Mouse (Mus musculus) hindbrain, embryonic 14.5 days (tissue): Measurements from ENCODE around the gene Dpp7. TPM values are rescaled to one million over a fixed set of nuclear protein-coding genes. Genes with fewer than 3 reads are reported as not detected.

Experiments
- ATAC-seq: fragments of 200-750 bp; cut with Nextera tagmentation; 2 replicates; pipeline ENCODE4 v1.8.0; 2017; ENCODE audit warnings: moderate number of reproducible peaks, mild to moderate bottlenecking, moderate TSS enrichment, moderate library complexity; ENCODE audit not compliant: low FRiP score
- DNase-seq: peaks from one replicate; pipeline ENCODE4 v3.0.0-alpha.2; 2015; ENCODE audit warnings: low spot score
- H3K27ac ChIP-seq: fragments of 300-500 bp; sonication (generic); 2 replicates; pipeline ENCODE4 v1.5.1; 2014; ENCODE audit warnings: mild to moderate bottlenecking, moderate library complexity
- H3K27me3 ChIP-seq: fragments of 300-500 bp; sonication (generic); 2 replicates; pipeline ENCODE4 v1.6.1; 2014; ENCODE audit warnings: mild to moderate bottlenecking, low read length, mixed read lengths; ENCODE audit not compliant: control insufficient read depth, insufficient read depth
- H3K36me3 ChIP-seq: fragments of 300-500 bp; sonication (generic); replicated peaks from 2 replicates; pipeline ENCODE4 v1.6.1; 2014; ENCODE audit not compliant: control insufficient read depth, insufficient read depth
- H3K4me1 ChIP-seq: fragments of 300-500 bp; sonication (generic); replicated peaks from 2 replicates; pipeline ENCODE4 v1.6.1; 2014; ENCODE audit warnings: antibody characterized with exemption, low read length, mixed read lengths; ENCODE audit not compliant: control insufficient read depth, insufficient read depth
- H3K4me2 ChIP-seq: fragments of 300-500 bp; sonication (generic); replicated peaks from 2 replicates; pipeline ENCODE4 v1.6.1; 2014; ENCODE audit warnings: mild to moderate bottlenecking, moderate library complexity
- H3K4me3 ChIP-seq: fragments of 300-500 bp; sonication (generic); replicated peaks from 2 replicates; pipeline ENCODE4 v1.5.1; 2014; ENCODE audit warnings: mild to moderate bottlenecking, low read length
- H3K9ac ChIP-seq: fragments of 300-500 bp; sonication (generic); 2 replicates; pipeline ENCODE4 v1.6.1; 2014
- H3K9me3 ChIP-seq: fragments of 300-500 bp; sonication (generic); 2 replicates; pipeline ENCODE4 v1.6.1; 2016; ENCODE audit warnings: low read length; ENCODE audit not compliant: control insufficient read depth
- WGBS: fragments of 180-500 bp; shearing (Covaris S2); extraction: QIAGEN DNeasy Blood & Tissue Kit; methylation state at CpG from one replicate; pipeline ENCODE4 v1.1.7; 2014; 5-methylcytosine and 5-hydroxymethylcytosine counted together
- polyA plus RNA-seq: library from polyadenylated mRNA; unstranded; fragments of >200 nt; fragmentation: Nextera tagmentation; extraction: Ambion mirVana; gene quantifications from 2 replicates; pipeline ENCODE4 v1.2.1, GENCODE M21; 2014

The Dpp7 gene
- polyA plus RNA-seq, 1 experiment from 2014 or later, result 21.5 TPM

DNA sequence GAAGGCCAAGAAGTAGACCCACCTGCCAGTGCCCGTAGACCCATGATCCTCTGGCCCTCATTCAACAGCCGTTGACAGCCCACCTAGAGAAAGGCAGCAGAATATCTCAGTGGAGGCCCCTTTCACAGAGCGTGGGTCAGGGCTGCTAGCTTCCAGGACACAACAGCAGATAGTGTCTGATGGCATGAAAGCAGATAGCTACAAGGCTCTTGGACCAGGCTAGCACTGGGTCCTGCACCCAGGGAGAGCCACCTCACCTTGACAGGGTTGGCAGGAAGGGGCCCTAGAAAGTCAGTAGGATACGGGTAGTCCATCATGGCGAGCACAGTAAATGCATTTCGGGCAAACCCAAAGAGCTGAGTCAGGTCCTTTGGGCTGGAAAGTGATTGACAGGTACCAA lies 1.9 kb downstream of the Dpp7 start:
- Histone ChIP-seq H3K36me3 (peaks cover 51% of the 10 kb centered on the region), H3K9me3 (no peaks in the 10 kb centered on the region), H3K4me2 (no peak overlapping the region), H3K27me3 (no peaks in the 10 kb centered on the region), H3K27ac (no peak overlapping the region), H3K4me3 (no peak overlapping the region), H3K4me1 (peaks cover 20% of the 10 kb centered on the region), H3K9ac (no peak overlapping the region)
- DNase-seq (no peak), ATAC-seq (no peak)
- WGBS, result 89% methylated on average over 6 of the region's 6 CpGs

DNA sequence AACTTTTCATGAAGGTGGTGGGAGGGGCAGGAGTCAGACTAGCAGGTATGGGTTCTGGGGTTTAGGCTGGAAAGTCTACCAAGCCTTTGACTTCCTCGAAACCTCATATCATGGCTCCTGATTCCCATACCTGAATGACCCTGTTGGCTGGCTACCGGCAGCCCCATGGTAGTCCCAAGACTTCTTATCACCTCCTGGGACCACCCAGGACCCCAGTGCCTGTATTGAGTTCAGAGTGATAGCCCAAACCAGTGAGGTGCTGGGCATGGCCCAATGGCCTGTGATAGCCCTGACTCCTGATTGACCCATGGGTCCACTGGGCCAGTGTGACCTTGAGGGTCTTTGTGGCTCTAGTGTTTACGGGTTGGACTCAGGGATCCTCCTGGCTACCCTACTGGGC lies 5.5 kb downstream of the Dpp7 start:
- H3K9ac ChIP-seq, result no peak overlapping the region
- no peaks in the 10 kb centered on the region for H3K9me3 ChIP-seq
- H3K36me3 ChIP-seq, result peaks cover 86% of the 10 kb centered on the region
- no peak overlapping the region for H3K4me3 ChIP-seq
- H3K27me3 ChIP-seq, result no peaks in the 10 kb centered on the region
- H3K27ac ChIP-seq, result no peak overlapping the region
- no peak overlapping the region for H3K4me2 ChIP-seq
- 96% methylated on average over 3 of the region's 3 CpGs for WGBS
- DNase-seq (no peak), ATAC-seq (no peak)
- peaks cover 8% of the 10 kb centered on the region for H3K4me1 ChIP-seq

DNA sequence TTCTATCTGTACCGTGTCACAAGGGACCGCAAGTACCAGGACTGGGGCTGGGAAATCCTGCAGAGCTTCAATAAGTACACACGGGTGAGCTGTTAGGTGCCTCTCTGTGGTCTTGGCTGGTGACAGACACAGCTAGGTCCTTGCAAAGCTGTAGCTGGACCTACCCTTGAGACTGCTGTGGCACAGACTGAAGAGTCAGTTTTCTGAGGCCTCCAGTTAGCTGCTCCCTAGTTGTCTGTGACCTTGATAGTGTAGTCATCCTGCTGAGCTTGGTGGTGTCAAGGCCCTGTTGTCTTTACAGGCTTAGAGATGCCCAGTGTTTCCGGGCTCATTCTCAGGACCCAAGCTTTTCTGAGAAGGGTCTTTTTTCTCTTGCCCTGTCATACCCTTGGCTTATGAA lies 6.7 kb downstream of the Dpp7 start:
- no peak for ATAC-seq
- WGBS, result 95% methylated on average over 4 of the region's 4 CpGs
- Histone ChIP-seq H3K27me3 (no peaks in the 10 kb centered on the region), H3K9ac (no peak overlapping the region), H3K4me2 (no peak overlapping the region), H3K27ac (no peak overlapping the region), H3K36me3 (peaks cover 98% of the 10 kb centered on the region), H3K9me3 (no peaks in the 10 kb centered on the region), H3K4me1 (no peaks in the 10 kb centered on the region), H3K4me3 (no peak overlapping the region)
- DNase-seq, result no peak

DNA sequence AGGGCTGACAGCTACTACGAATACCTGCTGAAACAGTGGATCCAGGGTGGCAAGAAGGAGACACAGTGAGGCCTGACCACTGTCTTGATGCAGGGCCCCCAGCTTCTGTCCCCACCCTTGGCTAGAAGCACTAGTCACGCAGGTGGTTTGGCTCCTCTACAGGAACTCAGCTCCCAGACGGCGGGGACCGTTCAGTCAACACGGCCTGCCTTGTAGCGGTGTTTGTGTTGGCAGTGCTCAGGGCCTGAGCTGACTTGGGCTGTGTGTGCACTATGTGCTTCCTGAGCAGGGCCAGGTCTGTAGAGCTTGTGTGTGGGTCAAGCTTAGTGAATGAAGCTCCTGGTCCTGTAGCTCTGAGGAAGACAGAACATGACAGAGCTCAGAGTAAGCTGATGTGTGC lies 8.0 kb downstream of the Dpp7 start:
- WGBS, result 92% methylated on average over 7 of the region's 7 CpGs

DNA sequence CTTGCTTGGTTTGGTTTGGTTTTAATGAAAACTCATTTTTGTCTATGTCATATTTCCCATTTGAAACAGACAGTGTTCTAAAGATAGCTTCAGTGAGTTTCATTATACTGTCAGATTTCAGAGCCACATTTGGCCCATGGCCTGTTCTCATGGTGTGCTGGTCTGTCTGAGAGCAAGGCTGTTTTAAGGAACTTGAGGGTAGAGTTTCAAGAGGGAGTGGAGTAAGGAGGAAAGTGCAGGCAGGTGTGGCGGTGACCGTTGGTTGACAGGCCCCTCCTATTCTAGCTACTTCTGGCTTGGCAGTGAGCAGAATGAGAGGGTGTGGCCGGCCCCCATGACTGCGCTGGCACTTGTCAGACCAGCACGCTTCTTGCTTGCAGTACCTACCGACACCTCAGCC lies 17.9 kb downstream of the Dpp7 start:
- 93% methylated on average over 6 of the region's 6 CpGs for WGBS
- peaks cover 7% of the 10 kb centered on the region for H3K4me1 ChIP-seq
- H3K27me3 ChIP-seq, result no peaks in the 10 kb centered on the region
- H3K9ac ChIP-seq, result no peak overlapping the region
- H3K27ac ChIP-seq, result no peak overlapping the region
- H3K36me3 ChIP-seq, result peaks cover 89% of the 10 kb centered on the region
- no peak overlapping the region for H3K4me3 ChIP-seq
- ATAC-seq, result no peak
- no peak overlapping the region for H3K4me2 ChIP-seq
- no peak for DNase-seq
- no peaks in the 10 kb centered on the region for H3K9me3 ChIP-seq

More for the DNA sequence above, 8.0 kb downstream of the Dpp7 start:
- ATAC-seq, result no peak
- H3K27ac ChIP-seq, result no peak overlapping the region
- H3K36me3 ChIP-seq, result peaks cover 100% of the 10 kb centered on the region
- H3K4me3 ChIP-seq, result no peak overlapping the region
- no peak overlapping the region for H3K9ac ChIP-seq
- H3K9me3 ChIP-seq, result no peaks in the 10 kb centered on the region
- no peaks in the 10 kb centered on the region for H3K27me3 ChIP-seq
- DNase-seq, result no peak
- no peak overlapping the region for H3K4me2 ChIP-seq
- no peaks in the 10 kb centered on the region for H3K4me1 ChIP-seq

DNA sequence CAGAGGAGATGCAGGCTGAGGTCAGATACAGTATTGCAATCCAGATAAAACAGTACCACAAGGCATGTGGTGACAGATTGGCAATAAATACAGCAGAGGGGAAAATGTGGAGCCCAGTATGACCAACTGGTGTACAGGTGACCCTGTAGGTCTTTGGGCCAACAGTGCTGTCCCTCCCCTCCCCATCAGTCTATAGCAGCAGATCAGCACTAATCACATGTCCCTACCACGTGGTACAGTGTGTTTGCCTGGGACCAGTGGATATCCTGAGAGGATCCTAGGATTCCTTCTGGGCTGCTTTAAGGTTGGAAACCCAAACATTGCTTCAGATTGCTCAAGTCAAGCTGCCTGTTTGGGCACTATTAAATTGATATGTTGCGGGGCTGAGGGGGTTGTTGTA lies 22.6 kb downstream of the Dpp7 start:
- Histone ChIP-seq H3K27ac (no peak overlapping the region), H3K9me3 (no peaks in the 10 kb centered on the region), H3K4me2 (peak overlapping the region; percentile 91), H3K4me3 (peak overlapping the region; percentile 98), H3K27me3 (no peaks in the 10 kb centered on the region), H3K4me1 (peaks cover 15% of the 10 kb centered on the region), H3K9ac (peak overlapping the region; percentile 97), H3K36me3 (peaks cover 47% of the 10 kb centered on the region)
- DNase-seq, result no peak
- no peak for ATAC-seq
- 88% methylated on average over 2 of the region's 2 CpGs for WGBS

DNA sequence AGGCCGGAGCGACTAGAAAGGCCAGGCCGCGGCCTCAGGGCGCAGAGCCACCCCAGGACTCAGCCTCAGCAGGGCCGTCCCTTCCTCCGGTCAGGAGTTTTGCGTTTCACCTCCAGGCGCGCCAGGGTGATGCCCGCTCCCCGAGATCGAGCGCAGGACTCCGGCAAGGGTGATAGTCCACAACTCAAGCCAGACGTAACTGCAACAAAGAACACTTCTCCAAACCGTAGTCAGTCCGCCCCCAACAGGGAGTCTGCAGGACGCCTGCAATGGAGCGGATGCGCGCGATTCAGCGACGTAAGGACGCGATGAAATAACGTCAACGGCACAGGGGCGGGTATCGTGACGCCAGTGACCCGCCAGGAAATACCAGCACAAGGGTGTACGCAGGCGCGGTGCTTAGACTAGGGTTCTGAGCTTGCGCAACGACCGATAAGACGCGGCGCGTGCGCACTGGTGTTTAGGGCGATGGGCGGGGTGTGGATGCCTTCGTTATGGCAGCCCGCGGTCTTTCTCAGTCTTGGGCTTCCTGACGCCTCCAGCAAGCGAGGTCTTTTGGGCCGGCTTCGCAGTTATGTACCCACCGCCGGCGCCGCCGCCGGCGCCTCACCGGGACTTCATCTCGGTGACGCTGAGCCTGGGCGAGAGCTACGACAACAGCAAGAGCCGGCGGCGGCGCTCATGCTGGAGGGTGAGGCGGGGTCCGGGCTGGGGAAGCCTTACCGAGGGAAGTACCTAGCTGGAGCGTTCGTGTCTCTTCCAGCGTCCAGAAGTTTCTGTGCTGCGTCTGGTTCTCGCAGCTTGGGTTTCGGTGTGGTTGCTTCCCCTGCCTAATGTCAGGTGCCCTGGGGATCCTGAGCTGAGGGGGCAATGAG lies 23.6 kb downstream of the Dpp7 start, which contains the start of gene Man1b1:
Gene Man1b1 (plus strand): TSS at position 53 of the 875 bp plus-strand sequence.
- H3K36me3 ChIP-seq, result peaks cover 36% of the 10 kb centered on the region
- WGBS, result under 1% methylated on average over 68 of the region's 78 CpGs
- peak within 1 kb of the TSS; percentile 98 for H3K4me3 ChIP-seq
- peak within 1 kb of the TSS; percentile 94 for H3K27ac ChIP-seq
- peaks cover 15% of the 10 kb centered on the region for H3K4me1 ChIP-seq
- no peaks in the 10 kb centered on the region for H3K27me3 ChIP-seq
- ATAC-seq (peak; percentile 98), DNase-seq (peak; percentile 100)
- peak within 1 kb of the TSS; percentile 97 for H3K9ac ChIP-seq
- no peaks in the 10 kb centered on the region for H3K9me3 ChIP-seq
- peak within 1 kb of the TSS; percentile 91 for H3K4me2 ChIP-seq

DNA sequence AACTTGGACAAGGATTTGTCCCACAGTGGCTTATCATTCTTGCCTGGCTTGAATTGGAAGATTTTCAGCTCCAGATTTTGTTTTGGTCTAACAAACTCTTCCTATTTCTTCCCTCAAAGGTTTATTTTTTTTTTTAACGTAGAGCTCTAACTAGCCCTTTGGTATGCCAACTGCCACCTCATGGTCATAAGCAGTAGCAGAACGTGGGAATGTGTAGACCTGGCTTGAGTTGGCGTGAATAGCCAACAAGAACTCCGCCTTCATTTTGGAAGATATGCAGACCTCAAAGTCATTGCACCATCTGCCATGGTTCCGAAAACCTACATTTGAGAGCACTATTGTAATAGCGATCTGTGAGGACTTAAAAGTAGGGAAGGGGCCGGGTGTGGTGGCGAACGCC lies 24.7 kb downstream of the Dpp7 start:
- H3K9ac ChIP-seq, result peak overlapping the region; percentile 97
- peaks cover 26% of the 10 kb centered on the region for H3K36me3 ChIP-seq
- WGBS, result 62% methylated on average over 9 of the region's 9 CpGs
- peak overlapping the region; percentile 91 for H3K4me2 ChIP-seq
- H3K4me1 ChIP-seq, result peaks cover 15% of the 10 kb centered on the region
- ATAC-seq, result no peak
- no peak for DNase-seq
- H3K4me3 ChIP-seq, result peak overlapping the region; percentile 98
- H3K9me3 ChIP-seq, result no peaks in the 10 kb centered on the region
- H3K27ac ChIP-seq, result no peak overlapping the region
- H3K27me3 ChIP-seq, result no peaks in the 10 kb centered on the region

DNA sequence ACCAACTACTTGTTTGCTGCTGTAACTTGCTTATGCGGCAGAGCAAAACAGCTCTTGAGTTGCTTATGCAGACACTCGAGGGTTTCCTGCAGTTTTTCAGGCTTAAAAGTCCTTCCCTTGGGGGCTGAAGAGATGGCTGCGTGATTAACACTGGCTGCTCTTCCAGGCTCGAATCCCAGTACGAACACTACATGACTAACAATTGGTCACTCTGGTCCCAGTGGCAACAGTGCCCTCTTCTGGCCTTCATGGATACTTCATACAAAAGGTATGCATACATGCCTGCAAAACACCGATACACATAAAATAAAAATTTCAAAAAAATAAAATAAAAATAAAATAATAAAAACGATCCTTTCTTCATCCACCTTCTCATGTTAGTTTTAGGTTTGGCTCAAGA lies 27.7 kb downstream of the Dpp7 start:
- H3K9me3 ChIP-seq, result no peaks in the 10 kb centered on the region
- no peaks in the 10 kb centered on the region for H3K27me3 ChIP-seq
- ATAC-seq (no peak), DNase-seq (peak; percentile 49)
- no peak overlapping the region for H3K27ac ChIP-seq
- H3K4me2 ChIP-seq, result no peak overlapping the region
- H3K4me1 ChIP-seq, result peaks cover 10% of the 10 kb centered on the region
- H3K4me3 ChIP-seq, result no peak overlapping the region
- WGBS, result 32% methylated on average over 7 of the region's 7 CpGs
- H3K9ac ChIP-seq, result no peak overlapping the region
- H3K36me3 ChIP-seq, result no peaks in the 10 kb centered on the region
